Mouse (Mus musculus) C2C12 (cell line): ENCODE measurements around the gene Ubac2.

Experiments used
- CEBPB ChIP-seq: IDR thresholded peaks from one replicate; pipeline ENCODE4 v1.6.1; 2011; ENCODE audit warnings: low read depth, mild to moderate bottlenecking, control low read depth, moderate library complexity
- CTCF ChIP-seq: IDR thresholded peaks from one replicate; pipeline ENCODE4 v1.5.1; 2011; ENCODE audit not compliant: control insufficient read depth, insufficient read depth, insufficient read length
- MAX ChIP-seq: IDR thresholded peaks from one replicate; pipeline ENCODE4 v1.6.1; 2011; ENCODE audit warnings: mild to moderate bottlenecking, control low read depth

GRCm38 (mm10) chr14:122009502-122009901 is 131.1 kb downstream of the Ubac2 start:
- TF ChIP-seq CTCF (no peak), CEBPB (no peak), MAX (no peak)
